Mouse (Mus musculus) spleen, adult 2 months (tissue): ENCODE measurements around the gene Ccdc12. TPM values are rescaled to one million over a fixed set of nuclear protein-coding genes. Genes with fewer than 3 reads are reported as not detected.

ENCODE experiments used
- DNase-seq, 2 experiments: peaks; one replicate each; pipeline versions ENCODE4 v3.0.0 to v3.0.0-alpha.2; 2012 to 2021; ENCODE audit warnings: low spot score in 2 of 2, low read depth in 1 of 2
- H3K27ac ChIP-seq: fragments of 200-500 bp; 2 replicates; pipeline ENCODE4 v1.5.1; 2012; ENCODE audit warnings: low read length, inconsistent platforms; ENCODE audit not compliant: insufficient read depth
- H3K27me3 ChIP-seq: fragments of 200-500 bp; 2 replicates; pipeline ENCODE4 v1.6.1; 2012; ENCODE audit warnings: mild to moderate bottlenecking, moderate library complexity, low read length, inconsistent platforms; ENCODE audit not compliant: control insufficient read depth, insufficient read depth
- H3K36me3 ChIP-seq: fragments of 200-500 bp; 2 replicates; pipeline ENCODE4 v1.6.1; 2012; ENCODE audit warnings: mild to moderate bottlenecking, low read length, inconsistent platforms; ENCODE audit not compliant: control insufficient read depth, insufficient read depth
- H3K4me1 ChIP-seq: fragments of 200-500 bp; 2 replicates; pipeline ENCODE4 v1.6.1; 2011; ENCODE audit warnings: inconsistent platforms; ENCODE audit not compliant: control insufficient read depth, insufficient read depth, insufficient read length
- H3K4me3 ChIP-seq: fragments of 200-500 bp; 2 replicates; pipeline ENCODE4 v1.5.1; 2011; ENCODE audit warnings: mild to moderate bottlenecking, inconsistent platforms; ENCODE audit not compliant: insufficient read depth, insufficient read length; ENCODE audit errors: extremely low read depth
- CTCF ChIP-seq: fragments of 200-500 bp; IDR thresholded peaks from 2 replicates; pipeline ENCODE4 v1.5.1; 2011; ENCODE audit warnings: mild to moderate bottlenecking, inconsistent platforms; ENCODE audit not compliant: insufficient read depth, insufficient read length, insufficient replicate concordance; ENCODE audit errors: extremely low read depth
- POLR2A ChIP-seq: fragments of 200-500 bp; IDR thresholded peaks from 2 replicates; pipeline ENCODE4 v1.6.1; 2011; ENCODE audit warnings: low read depth, low read length, inconsistent platforms
- WGBS: fragments of 180-500 bp; shearing (Covaris S2); methylation state at CpG from one replicate; pipeline ENCODE4 v1.1.7; 2018; 5-methylcytosine and 5-hydroxymethylcytosine counted together
- polyA plus RNA-seq: library from polyadenylated mRNA; depleted of rRNA; stranded (reverse); fragments of >200 nt; gene quantifications from 2 replicates; pipeline ENCODE4 v1.2.3, GENCODE M21; 2012; rRNA removed

The Ccdc12 gene
- 103 and 110 TPM in 2 replicates for polyA plus RNA-seq

- H3K4me1 ChIP-seq = peaks cover 32% of the 10 kb centered on the region; the same call in 1 of the 2 replicates
- WGBS = under 1% methylated on average over 52 of the region's 52 CpGs
These were observed at the start of gene Ccdc12 for GRCm38 (mm10) chr9:110656249-110657221. Gene Ccdc12, plus strand, starts transcription at chr9:110656503.

GRCm38 (mm10) chr9:110611471-110611870 is 44.8 kb upstream of the Ccdc12 start:
- no peaks in the 10 kb centered on the region for H3K4me1 ChIP-seq
- peaks cover 28% of the 10 kb centered on the region for H3K36me3 ChIP-seq
- H3K4me3 ChIP-seq = no peak overlapping the region
- TF ChIP-seq POLR2A (no peak), CTCF (no peak)
- no peaks in the 10 kb centered on the region for H3K27me3 ChIP-seq
- DNase-seq = no peak
- no peak overlapping the region for H3K27ac ChIP-seq
- WGBS = 86% methylated on average over 3 of the region's 3 CpGs

More at GRCm38 (mm10) chr9:110656249-110657221, at the start of gene Ccdc12:
- Histone ChIP-seq H3K27ac (peak within 1 kb of the TSS; percentile 97), H3K27me3 (no peaks in the 10 kb centered on the region), H3K36me3 (peaks cover 3% of the 10 kb centered on the region), H3K4me3 (peak within 1 kb of the TSS; percentile 80)
- peak; percentile 91 to 97 for DNase-seq
- TF ChIP-seq CTCF = no peak
- peak; percentile 57 for TF ChIP-seq POLR2A

DNA sequence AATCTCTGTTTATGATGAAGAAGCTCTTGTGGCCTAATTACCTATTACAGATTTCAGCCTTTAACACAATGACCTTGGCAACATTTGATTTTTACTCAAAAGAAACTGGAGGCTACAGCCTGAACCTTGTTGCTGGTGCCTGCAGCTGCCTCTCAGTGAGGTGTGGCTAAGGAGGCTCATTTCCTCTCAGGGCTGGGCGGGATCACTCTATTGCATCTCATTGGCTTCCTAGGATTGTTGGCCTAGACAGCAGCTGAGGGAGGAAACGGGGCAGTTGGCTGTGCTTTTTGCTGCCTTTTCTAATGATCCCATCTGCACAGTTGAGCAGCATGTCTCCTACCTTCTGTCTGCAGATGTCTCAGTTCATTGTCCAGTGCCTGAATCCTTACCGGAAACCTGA is 39.2 kb upstream of the Ccdc12 start:
- WGBS = 68% methylated on average over 3 of the region's 3 CpGs
- Histone ChIP-seq H3K4me1 (no peaks in the 10 kb centered on the region), H3K36me3 (peaks cover 40% of the 10 kb centered on the region), H3K27me3 (no peaks in the 10 kb centered on the region), H3K4me3 (no peak overlapping the region), H3K27ac (no peak overlapping the region)
- TF ChIP-seq POLR2A (no peak), CTCF (no peak)
- no peak for DNase-seq

DNA sequence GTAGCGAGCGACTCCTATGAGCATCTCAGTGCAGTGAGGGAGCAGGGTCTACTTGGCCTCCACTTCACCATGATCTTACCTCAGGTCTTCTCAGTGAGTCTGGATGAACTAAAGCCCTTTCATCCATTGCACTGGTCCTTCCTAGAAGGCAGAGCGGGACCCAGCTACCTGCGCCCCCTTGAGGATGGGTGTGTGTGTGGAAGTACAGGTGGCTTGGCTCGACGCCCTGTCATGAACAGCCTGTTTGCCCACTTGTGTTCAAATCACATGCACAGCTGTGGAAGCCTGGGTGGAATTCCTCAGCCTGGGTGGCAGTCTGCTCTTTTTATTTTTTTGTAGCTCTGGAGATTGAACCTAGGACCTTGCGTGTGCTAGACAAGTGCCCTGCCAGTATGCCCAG is 36.1 kb upstream of the Ccdc12 start:
- H3K4me3 ChIP-seq = no peak overlapping the region
- TF ChIP-seq POLR2A (no peak), CTCF (peak; percentile 19; the same call in 1 of the 2 replicates)
- no peak for DNase-seq
- 81% methylated on average over 7 of the region's 7 CpGs for WGBS
- H3K27me3 ChIP-seq = no peaks in the 10 kb centered on the region
- peaks cover 25% of the 10 kb centered on the region for H3K36me3 ChIP-seq
- H3K27ac ChIP-seq = no peak overlapping the region
- H3K4me1 ChIP-seq = peaks cover 3% of the 10 kb centered on the region; the same call in 1 of the 2 replicates

- H3K4me3 ChIP-seq = no peak overlapping the region
- no peaks in the 10 kb centered on the region for H3K27me3 ChIP-seq
- H3K27ac ChIP-seq = no peak overlapping the region
- peaks cover 4% of the 10 kb centered on the region; the same call in 1 of the 2 replicates for H3K4me1 ChIP-seq
- 93% methylated on average over 7 of the region's 7 CpGs for WGBS
- H3K36me3 ChIP-seq = peaks cover 26% of the 10 kb centered on the region
- no peak for DNase-seq
- TF ChIP-seq POLR2A = no peak
- no peak for TF ChIP-seq CTCF
These were observed 35.6 kb upstream of the Ccdc12 start for GRCm38 (mm10) chr9:110620685-110621084.

DNA sequence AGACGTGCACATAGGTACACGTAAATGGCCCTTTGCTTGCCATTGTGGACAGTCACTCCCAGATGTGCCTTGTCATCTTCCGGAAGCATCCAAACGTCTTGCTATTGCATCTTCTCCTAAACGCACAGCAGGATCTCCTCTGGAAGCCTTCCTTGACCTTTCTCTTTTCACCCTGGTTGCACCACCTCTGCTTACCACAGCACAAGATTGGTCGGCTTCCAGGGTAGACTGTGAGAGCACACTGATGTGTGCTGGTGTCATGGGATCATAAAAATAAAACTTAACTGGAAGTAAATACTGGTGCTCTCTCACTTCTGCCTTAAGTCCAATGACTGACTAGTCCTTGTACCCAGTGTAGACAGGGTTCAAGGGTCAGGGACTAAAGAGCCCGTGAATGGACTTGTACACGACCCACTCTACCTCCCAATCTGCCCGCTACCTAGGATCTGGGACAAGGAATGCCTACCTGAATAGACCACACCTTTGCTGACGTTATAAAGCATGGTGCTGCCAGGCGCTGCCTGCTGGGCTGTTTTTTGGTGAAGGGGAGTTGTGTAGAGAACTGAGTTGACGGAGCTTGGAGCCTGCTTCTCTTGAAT is 33.6 kb upstream of the Ccdc12 start:
- Histone ChIP-seq H3K4me1 (peaks cover 4% of the 10 kb centered on the region; the same call in 1 of the 2 replicates), H3K4me3 (no peak overlapping the region), H3K27ac (no peak overlapping the region), H3K27me3 (no peaks in the 10 kb centered on the region), H3K36me3 (peaks cover 26% of the 10 kb centered on the region)
- 85% methylated on average over 12 of the region's 12 CpGs for WGBS
- no peak for TF ChIP-seq POLR2A
- no peak for DNase-seq
